Mouse (Mus musculus): ENCODE data around the gene Ccdc71.

The Ccdc71 gene

GRCm38 (mm10) chr9:108459939-108460318, 398 bp upstream of the Ccdc71 start:
- DNase-seq (ENCODE audit: low read depth, low spot score) = no peak

GRCm38 (mm10) chr9:108461181-108461631, 879 bp downstream of the Ccdc71 start, which contains the start of gene Klhdc8b:
TSS of gene Klhdc8b (minus strand) at chr9:108461581.
- DNase-seq (ENCODE audit: low read depth, low spot score) = no peak

- no peak for DNase-seq (ENCODE audit: low read depth, low spot score)
These were observed 1.3 kb downstream of the Ccdc71 start for GRCm38 (mm10) chr9:108461675-108462074.

GRCm38 (mm10) chr9:108462192-108462591, 1.9 kb downstream of the Ccdc71 start:
- DNase-seq (ENCODE audit: low read depth, low spot score) = no peak

GRCm38 (mm10) chr9:108463713-108464112, 3.4 kb downstream of the Ccdc71 start:
- DNase-seq (ENCODE audit: low read depth, low spot score) = no peak

GRCm38 (mm10) chr9:108466219-108466618, 5.9 kb downstream of the Ccdc71 start:
- DNase-seq (ENCODE audit: low read depth, low spot score) = no peak

GRCm38 (mm10) chr9:108469430-108469829, 9.1 kb downstream of the Ccdc71 start:
- DNase-seq (ENCODE audit: low read depth, low spot score) = no peak

- no peak for DNase-seq (ENCODE audit: low read depth, low spot score)
These were observed 9.5 kb downstream of the Ccdc71 start for GRCm38 (mm10) chr9:108469845-108470244.

GRCm38 (mm10) chr9:108474528-108474927, 14.2 kb downstream of the Ccdc71 start:
- no peak for DNase-seq (ENCODE audit: low read depth, low spot score)

- peak; percentile 75 for DNase-seq (ENCODE audit: low read depth, low spot score)
These were observed 18.4 kb downstream of the Ccdc71 start for GRCm38 (mm10) chr9:108478638-108479156.

GRCm38 (mm10) chr9:108479241-108479640, 18.9 kb downstream of the Ccdc71 start:
- DNase-seq (ENCODE audit: low read depth, low spot score) = no peak

GRCm38 (mm10) chr9:108479721-108480351, 19.5 kb downstream of the Ccdc71 start, which contains the start of gene Lamb2:
TSS of gene Lamb2 (plus strand) at chr9:108479736.
- DNase-seq (ENCODE audit: low read depth, low spot score) = peak; percentile 74

- no peak for DNase-seq (ENCODE audit: low read depth, low spot score)
These were observed 20.6 kb downstream of the Ccdc71 start for GRCm38 (mm10) chr9:108480813-108481519.

GRCm38 (mm10) chr9:108481520-108482210, 21.3 kb downstream of the Ccdc71 start:
- DNase-seq (ENCODE audit: low read depth, low spot score) = no peak

GRCm38 (mm10) chr9:108483051-108483790, 22.9 kb downstream of the Ccdc71 start:
- DNase-seq (ENCODE audit: low read depth, low spot score) = no peak

GRCm38 (mm10) chr9:108484021-108484420, 23.7 kb downstream of the Ccdc71 start:
- DNase-seq (ENCODE audit: low read depth, low spot score) = no peak

GRCm38 (mm10) chr9:108485301-108485875, 25.1 kb downstream of the Ccdc71 start:
- no peak for DNase-seq (ENCODE audit: low read depth, low spot score)

- DNase-seq (ENCODE audit: low read depth, low spot score) = no peak
These were observed 26.7 kb downstream of the Ccdc71 start for GRCm38 (mm10) chr9:108486973-108487530.

GRCm38 (mm10) chr9:108488403-108488802, 28.1 kb downstream of the Ccdc71 start:
- no peak for DNase-seq (ENCODE audit: low read depth, low spot score)

GRCm38 (mm10) chr9:108489215-108489614, 28.9 kb downstream of the Ccdc71 start:
- no peak for DNase-seq (ENCODE audit: low read depth, low spot score)

All from embryo, embryonic 11.5 days (tissue).